Mouse (Mus musculus) hindbrain, embryonic 16.5 days (tissue): ENCODE data around the gene Gfpt2. TPM values are rescaled to one million over a fixed set of nuclear protein-coding genes. Genes with fewer than 3 reads are reported as not detected.

ENCODE experiments used
- ATAC-seq: fragments of 200-750 bp; cut with Nextera tagmentation; 2 replicates; pipeline ENCODE4 v1.8.0; 2017; ENCODE audit warnings: moderate TSS enrichment, moderate library complexity
- H3K27ac ChIP-seq: fragments of 300-500 bp; sonication (generic); 2 replicates; pipeline ENCODE4 v1.5.1; 2014; ENCODE audit warnings: low read depth, mild to moderate bottlenecking, control low read depth, low read length, moderate library complexity
- H3K27me3 ChIP-seq: fragments of 300-500 bp; sonication (generic); replicated peaks from 2 replicates; pipeline ENCODE4 v1.6.1; 2014; ENCODE audit warnings: low read length; ENCODE audit not compliant: control insufficient read depth, insufficient read depth
- H3K36me3 ChIP-seq: fragments of 300-500 bp; sonication (generic); 2 replicates; pipeline ENCODE4 v1.6.1; 2014; ENCODE audit warnings: mild to moderate bottlenecking, low read length, moderate library complexity, mixed read lengths; ENCODE audit not compliant: control insufficient read depth, insufficient read depth
- H3K4me1 ChIP-seq: fragments of 300-500 bp; sonication (generic); 2 replicates; pipeline ENCODE4 v1.6.1; 2014; ENCODE audit warnings: low read depth, low read length; ENCODE audit not compliant: control insufficient read depth, insufficient read depth
- H3K4me2 ChIP-seq: fragments of 300-500 bp; sonication (generic); 2 replicates; pipeline ENCODE4 v1.6.1; 2014; ENCODE audit warnings: mild to moderate bottlenecking, low read length, control low read depth, moderate library complexity
- H3K4me3 ChIP-seq: fragments of 300-500 bp; sonication (generic); 2 replicates; pipeline ENCODE4 v1.5.1; 2014; ENCODE audit warnings: mild to moderate bottlenecking, low read length, control low read depth, moderate library complexity
- H3K9ac ChIP-seq: fragments of 300-500 bp; sonication (generic); 2 replicates; pipeline ENCODE4 v1.6.1; 2014; ENCODE audit warnings: low read depth, mild to moderate bottlenecking, control low read depth, low read length, moderate library complexity
- H3K9me3 ChIP-seq: fragments of 300-500 bp; sonication (generic); 2 replicates; pipeline ENCODE4 v1.6.1; 2014; ENCODE audit warnings: mild to moderate bottlenecking, low read length, moderate library complexity; ENCODE audit not compliant: control insufficient read depth
- WGBS: fragments of 180-500 bp; shearing (Covaris S2); extraction: QIAGEN DNeasy Blood & Tissue Kit; methylation state at CpG from one replicate; pipeline ENCODE4 v1.1.7; 2014; 5-methylcytosine and 5-hydroxymethylcytosine counted together
- polyA plus RNA-seq: library from polyadenylated mRNA; unstranded; fragments of >200 nt; fragmentation: Nextera tagmentation; extraction: Ambion mirVana; gene quantifications from 2 replicates; pipeline ENCODE4 v1.2.1, GENCODE M21; 2015

The Gfpt2 gene
- polyA plus RNA-seq, 1 experiment from 2014 or later = 6.3 TPM

- no peak overlapping the region for H3K27ac ChIP-seq
- H3K9me3 ChIP-seq = no peaks in the 10 kb centered on the region
- ATAC-seq = no peak
- H3K4me1 ChIP-seq = no peaks in the 10 kb centered on the region
- H3K27me3 ChIP-seq = no peaks in the 10 kb centered on the region
- H3K9ac ChIP-seq = no peak overlapping the region
- no peaks in the 10 kb centered on the region for H3K36me3 ChIP-seq
- 73% methylated on average over 4 of the region's 4 CpGs for WGBS
- H3K4me2 ChIP-seq = no peak overlapping the region
- no peak overlapping the region for H3K4me3 ChIP-seq
These were observed 13.7 kb upstream of the Gfpt2 start for GRCm38 (mm10) chr11:49780161-49780817.

DNA sequence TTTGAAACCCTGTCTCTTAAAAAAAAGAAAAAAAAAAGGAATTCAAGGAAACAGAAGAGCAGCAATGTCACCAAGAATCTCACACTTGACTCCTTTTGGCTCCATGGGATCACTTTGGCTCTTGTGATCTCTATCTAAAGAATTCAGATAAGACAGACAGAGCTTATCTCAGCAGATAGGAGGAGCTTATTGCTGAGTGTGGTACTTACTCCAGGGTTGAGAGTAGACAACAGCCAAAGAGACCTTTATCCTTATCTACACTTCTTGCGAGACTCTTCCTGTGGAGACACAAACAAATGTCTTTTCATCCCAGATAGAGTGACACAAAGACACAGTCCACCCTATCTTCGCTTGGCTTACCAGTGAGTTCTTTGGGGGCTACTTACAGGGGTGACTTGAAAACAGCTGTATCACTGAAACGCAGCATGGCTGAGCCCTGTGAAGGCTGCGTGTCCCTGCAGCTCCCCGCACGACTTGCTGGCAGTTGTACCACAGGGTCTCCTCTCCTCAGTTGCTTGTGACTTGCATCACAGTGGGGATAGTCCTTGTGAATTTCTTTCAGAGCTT is 12.1 kb upstream of the Gfpt2 start:
- no peaks in the 10 kb centered on the region for H3K36me3 ChIP-seq
- H3K4me1 ChIP-seq = no peaks in the 10 kb centered on the region
- no peak overlapping the region for H3K4me2 ChIP-seq
- no peak overlapping the region for H3K27ac ChIP-seq
- ATAC-seq = no peak
- no peaks in the 10 kb centered on the region for H3K9me3 ChIP-seq
- H3K4me3 ChIP-seq = no peak overlapping the region
- 76% methylated on average over 6 of the region's 6 CpGs for WGBS
- H3K9ac ChIP-seq = no peak overlapping the region
- H3K27me3 ChIP-seq = no peaks in the 10 kb centered on the region

- H3K4me2 ChIP-seq = no peak overlapping the region
- H3K4me3 ChIP-seq = no peak overlapping the region
- no peaks in the 10 kb centered on the region for H3K9me3 ChIP-seq
- WGBS = 6% methylated on average over 14 of the region's 14 CpGs
- no peaks in the 10 kb centered on the region for H3K36me3 ChIP-seq
- H3K27ac ChIP-seq = no peak overlapping the region
- ATAC-seq = 0 out of 2 replicates have a peak, but pooled peaks have one; percentile 5
- peaks cover 8% of the 10 kb centered on the region for H3K4me1 ChIP-seq
- peaks cover 2% of the 10 kb centered on the region; the same call in 1 of the 2 replicates for H3K27me3 ChIP-seq
- H3K9ac ChIP-seq = no peak overlapping the region
These were observed 847 bp upstream of the Gfpt2 start for GRCm38 (mm10) chr11:49793131-49793530.

DNA sequence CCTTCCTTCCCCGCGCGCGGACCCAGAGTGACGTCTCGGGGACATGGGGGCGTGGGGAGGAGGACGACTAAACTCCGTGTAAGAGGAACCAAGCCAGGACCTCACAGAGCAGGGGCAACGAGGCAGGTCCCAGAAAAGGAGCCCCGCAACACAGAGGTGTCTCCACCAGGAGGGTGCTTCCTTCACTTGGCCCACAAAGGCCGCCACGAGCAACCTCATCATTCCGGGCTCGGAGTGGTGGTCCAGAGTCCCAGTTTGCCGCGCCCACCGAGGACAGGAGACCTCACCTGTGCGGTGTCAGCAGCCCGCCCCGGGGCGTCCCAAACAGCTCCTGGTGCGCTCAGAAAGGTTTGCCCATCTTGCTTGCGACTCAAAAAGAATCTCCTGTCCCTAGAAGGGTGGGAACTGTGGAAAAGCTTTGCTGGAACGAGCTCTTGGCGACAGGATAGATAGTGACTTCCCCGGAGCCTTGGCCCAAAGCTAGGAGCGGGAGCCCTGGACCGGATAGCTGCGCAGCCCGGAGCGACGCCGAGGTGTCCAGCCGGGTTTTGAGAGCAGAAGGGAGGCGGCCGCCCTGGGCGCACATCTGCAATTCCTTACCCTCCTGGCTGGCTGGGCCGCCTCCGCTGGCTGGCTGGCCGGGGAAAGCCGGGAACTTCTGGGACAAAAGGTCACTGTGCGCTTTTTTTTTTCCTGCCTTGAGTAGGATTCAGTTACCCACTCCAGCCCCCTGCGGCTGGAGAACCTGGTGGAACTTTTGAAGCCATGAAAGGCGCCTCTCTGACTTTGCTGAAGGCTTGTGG is 565 bp downstream of the Gfpt2 start:
- H3K4me3 ChIP-seq = peak overlapping the region; percentile 72
- H3K36me3 ChIP-seq = no peaks in the 10 kb centered on the region
- peak overlapping the region; percentile 95 for H3K4me2 ChIP-seq
- peaks cover 8% of the 10 kb centered on the region for H3K4me1 ChIP-seq
- peaks cover 2% of the 10 kb centered on the region; the same call in 1 of the 2 replicates for H3K27me3 ChIP-seq
- peak; percentile 12 for ATAC-seq
- peak overlapping the region; percentile 77 for H3K9ac ChIP-seq
- no peak overlapping the region for H3K27ac ChIP-seq
- WGBS = under 1% methylated on average over 41 of the region's 45 CpGs
- no peaks in the 10 kb centered on the region for H3K9me3 ChIP-seq

GRCm38 (mm10) chr11:49798931-49799330 is 5.0 kb downstream of the Gfpt2 start:
- Histone ChIP-seq H3K27me3 (no peaks in the 10 kb centered on the region), H3K9me3 (no peaks in the 10 kb centered on the region), H3K9ac (no peak overlapping the region), H3K36me3 (no peaks in the 10 kb centered on the region), H3K27ac (no peak overlapping the region), H3K4me3 (no peak overlapping the region), H3K4me1 (peaks cover 17% of the 10 kb centered on the region), H3K4me2 (no peak overlapping the region)
- WGBS = 83% methylated on average over 6 of the region's 6 CpGs
- no peak for ATAC-seq

DNA sequence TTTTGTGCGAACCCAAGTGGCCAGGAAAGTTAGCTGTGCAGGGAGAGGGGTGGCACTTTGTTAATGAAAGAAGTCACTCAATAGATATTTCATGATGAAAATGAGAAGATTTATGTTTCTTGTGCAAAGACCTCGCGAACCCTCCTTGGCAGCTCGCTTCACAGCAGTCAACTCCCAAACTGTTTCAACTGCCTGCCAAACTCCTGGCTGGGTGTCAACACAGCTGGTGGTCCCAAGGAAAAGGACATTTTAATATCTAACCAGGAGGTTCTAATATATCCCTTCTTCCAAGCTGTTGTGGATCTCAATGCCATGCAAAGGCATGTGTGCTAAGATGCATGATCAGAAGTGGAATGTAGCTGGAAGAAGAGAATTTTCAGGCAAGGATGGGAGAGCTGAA is 7.5 kb downstream of the Gfpt2 start:
- Histone ChIP-seq H3K9me3 (no peaks in the 10 kb centered on the region), H3K27me3 (no peaks in the 10 kb centered on the region), H3K27ac (no peak overlapping the region), H3K4me2 (no peak overlapping the region), H3K9ac (no peak overlapping the region), H3K4me3 (no peak overlapping the region), H3K4me1 (peaks cover 10% of the 10 kb centered on the region), H3K36me3 (no peaks in the 10 kb centered on the region)
- no peak for ATAC-seq
- WGBS = 57% methylated on average over 4 of the region's 4 CpGs

DNA sequence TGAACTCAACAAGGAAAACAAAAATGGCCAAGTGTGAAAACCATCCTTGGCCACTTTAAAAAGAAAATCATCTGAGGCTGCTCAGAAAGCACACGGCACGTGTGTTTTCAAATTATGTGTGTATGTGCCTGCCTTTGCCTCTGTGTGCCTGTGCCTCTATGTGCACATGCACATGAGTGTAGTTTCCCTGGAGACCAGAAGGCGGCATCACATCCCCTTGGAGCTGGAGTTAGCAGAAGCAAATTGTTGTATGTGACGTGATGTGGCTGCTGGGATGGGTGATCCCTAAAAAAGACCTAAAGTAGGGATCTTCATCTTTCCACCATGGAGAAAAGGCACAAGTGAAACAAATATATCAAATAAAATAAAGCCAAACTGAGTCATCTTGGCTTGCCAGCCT is 9.8 kb downstream of the Gfpt2 start:
- Histone ChIP-seq H3K36me3 (peaks cover 2% of the 10 kb centered on the region; the same call in 1 of the 2 replicates), H3K4me1 (peaks cover 10% of the 10 kb centered on the region), H3K4me2 (no peak overlapping the region), H3K9me3 (no peaks in the 10 kb centered on the region), H3K4me3 (no peak overlapping the region), H3K27me3 (no peaks in the 10 kb centered on the region), H3K27ac (no peak overlapping the region), H3K9ac (no peak overlapping the region)
- WGBS = 89% methylated on average over 4 of the region's 4 CpGs
- ATAC-seq = no peak

DNA sequence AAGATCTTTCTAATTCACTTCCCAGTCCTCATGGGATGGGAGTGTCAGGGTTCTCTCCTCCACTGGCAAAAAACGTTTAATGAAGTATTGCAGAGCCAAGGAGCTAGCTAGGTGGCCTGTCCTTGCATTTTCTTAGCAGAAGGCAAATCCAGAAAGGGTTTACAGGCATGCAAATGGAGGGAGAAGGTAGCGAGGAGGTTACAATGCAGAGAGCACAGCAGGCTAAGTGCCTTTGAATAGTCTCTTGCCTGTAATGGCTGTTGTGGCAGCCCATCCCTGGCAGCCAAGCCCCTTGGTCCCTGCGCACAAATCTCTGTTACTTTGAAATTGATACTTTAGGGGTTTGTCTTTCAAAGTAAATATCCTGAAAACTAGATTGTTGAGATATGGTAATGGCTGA is 12.2 kb downstream of the Gfpt2 start:
- no peak for ATAC-seq
- H3K9me3 ChIP-seq = no peaks in the 10 kb centered on the region

DNA sequence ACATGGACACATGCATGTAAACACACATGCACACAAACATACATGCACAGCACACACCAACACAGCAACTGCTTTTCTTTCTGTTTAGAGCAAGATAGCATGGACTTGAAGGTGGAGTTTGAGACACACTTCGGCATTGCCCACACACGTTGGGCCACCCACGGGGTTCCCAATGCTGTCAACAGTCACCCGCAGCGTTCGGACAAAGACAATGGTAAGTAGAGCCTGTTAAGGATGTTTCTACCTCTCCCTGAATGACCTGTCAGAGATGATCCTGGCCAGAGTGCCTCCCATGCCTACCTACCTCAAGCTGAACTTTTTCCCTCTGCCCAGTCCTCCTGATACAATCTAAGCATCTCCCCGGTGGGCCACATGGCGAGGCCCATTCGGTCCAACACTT is 15.0 kb downstream of the Gfpt2 start:
- no peaks in the 10 kb centered on the region for H3K4me1 ChIP-seq
- 92% methylated on average over 9 of the region's 9 CpGs for WGBS
- no peak overlapping the region for H3K27ac ChIP-seq
- no peak overlapping the region for H3K4me3 ChIP-seq
- no peaks in the 10 kb centered on the region for H3K27me3 ChIP-seq
- H3K36me3 ChIP-seq = peaks cover 3% of the 10 kb centered on the region; the same call in 1 of the 2 replicates
- no peak for ATAC-seq
- H3K9ac ChIP-seq = no peak overlapping the region
- no peaks in the 10 kb centered on the region for H3K9me3 ChIP-seq
- H3K4me2 ChIP-seq = no peak overlapping the region

More for the DNA sequence above, 12.2 kb downstream of the Gfpt2 start:
- no peak overlapping the region for H3K9ac ChIP-seq
- H3K27ac ChIP-seq = no peak overlapping the region
- H3K4me2 ChIP-seq = no peak overlapping the region
- 18% methylated on average over 3 of the region's 3 CpGs for WGBS
- H3K36me3 ChIP-seq = peaks cover 3% of the 10 kb centered on the region; the same call in 1 of the 2 replicates
- H3K4me3 ChIP-seq = no peak overlapping the region
- H3K4me1 ChIP-seq = peaks cover 5% of the 10 kb centered on the region
- no peaks in the 10 kb centered on the region for H3K27me3 ChIP-seq
